Mouse (Mus musculus): ENCODE data around the gene Kdm2a. TPM values are rescaled to one million over a fixed set of nuclear protein-coding genes. Genes with fewer than 3 reads are reported as not detected.
A peak's percentile ranks its signal among the peaks of the same experiment; 100 is the strongest.

The Kdm2a gene
- polyA plus RNA-seq, 1 experiment from 2014 or later, result 42.1 TPM

DNA sequence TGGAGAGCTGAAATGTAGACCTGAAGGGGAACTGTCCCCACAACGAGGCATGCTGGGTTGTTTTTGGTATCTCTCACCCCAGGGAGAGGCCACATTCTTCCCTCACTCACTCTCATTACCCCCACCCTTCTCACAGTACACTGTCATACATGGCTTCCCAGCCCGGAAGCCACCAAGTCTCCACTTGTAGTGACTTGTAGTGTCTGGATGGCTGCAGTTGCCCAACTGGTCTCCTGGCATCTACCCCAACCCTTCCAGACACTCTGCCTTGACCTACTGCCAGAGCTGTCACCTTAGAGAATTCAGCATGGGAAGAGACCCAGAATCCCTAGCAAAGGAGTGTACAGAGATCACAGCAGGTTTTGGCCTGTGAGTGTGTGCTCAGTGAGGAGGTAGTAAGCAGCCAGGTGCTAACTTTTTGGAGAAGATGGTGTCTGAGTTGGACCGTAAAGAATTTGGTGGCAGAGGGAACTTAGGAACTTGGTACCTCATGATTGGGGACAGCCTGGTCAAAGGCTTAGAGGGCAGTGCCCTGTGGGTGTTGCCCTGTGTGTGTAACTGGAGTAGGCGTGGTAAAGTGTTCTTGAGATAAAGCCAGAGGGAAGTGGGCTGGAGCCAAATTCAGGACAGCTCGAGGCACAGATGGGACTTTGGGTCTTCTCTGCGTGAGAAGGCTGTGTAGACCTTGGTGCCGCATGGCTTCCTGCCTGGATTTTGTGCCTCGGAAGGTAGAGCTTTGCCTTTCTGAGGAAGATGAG is 22.2 kb upstream of the Kdm2a start:
- ATAC-seq, result no peak
- no peaks in the 10 kb centered on the region for H3K36me3 ChIP-seq (ENCODE audit: control insufficient read depth, insufficient read depth)
- no peaks in the 10 kb centered on the region for H3K9me3 ChIP-seq (ENCODE audit: control insufficient read depth, low read length)

DNA sequence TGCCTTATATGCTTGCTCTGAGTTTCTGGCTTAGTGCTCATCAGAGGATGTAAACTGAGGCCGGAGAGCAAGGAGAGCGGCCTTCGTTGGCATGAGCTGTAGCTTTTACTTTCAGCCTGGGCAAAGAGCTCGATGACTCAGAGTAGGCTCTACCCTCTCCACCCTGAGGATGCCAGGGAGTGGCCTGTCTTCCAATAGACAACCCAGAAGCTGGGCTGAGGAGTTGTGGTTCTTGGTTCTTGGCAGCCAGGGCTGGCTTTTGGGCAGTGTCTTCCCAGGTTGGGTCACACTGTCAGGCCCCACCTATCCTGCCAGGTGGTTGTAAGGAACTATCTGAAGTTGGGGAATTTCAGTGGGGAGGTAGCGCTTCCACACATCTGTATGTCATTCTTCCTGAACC is 21.6 kb upstream of the Kdm2a start:
- no peaks in the 10 kb centered on the region for H3K4me1 ChIP-seq (replicated peaks; ENCODE audit: control insufficient read depth, insufficient read depth, low read length)
- ATAC-seq, result no peak
- WGBS, result 96% methylated on average over 5 of the region's 5 CpGs
- no peak overlapping the region for H3K4me2 ChIP-seq (ENCODE audit: low read length)
- H3K36me3 ChIP-seq (ENCODE audit: control insufficient read depth, insufficient read depth), result no peaks in the 10 kb centered on the region
- H3K9ac ChIP-seq (replicated peaks; ENCODE audit: low read depth, low read length), result no peak overlapping the region
- H3K27ac ChIP-seq (ENCODE audit: low read length), result no peak overlapping the region
- H3K9me3 ChIP-seq (ENCODE audit: control insufficient read depth, low read length), result no peaks in the 10 kb centered on the region
- no peaks in the 10 kb centered on the region for H3K27me3 ChIP-seq (replicated peaks; ENCODE audit: control insufficient read depth, insufficient read depth, low read length)
- H3K4me3 ChIP-seq (replicated peaks; ENCODE audit: low read length), result no peak overlapping the region

More for the DNA sequence above, 22.2 kb upstream of the Kdm2a start:
- no peak overlapping the region for H3K4me2 ChIP-seq (ENCODE audit: low read length)
- H3K4me1 ChIP-seq (replicated peaks; ENCODE audit: control insufficient read depth, insufficient read depth, low read length), result no peaks in the 10 kb centered on the region
- 92% methylated on average over 8 of the region's 8 CpGs for WGBS
- H3K27ac ChIP-seq (ENCODE audit: low read length), result no peak overlapping the region
- no peak overlapping the region for H3K9ac ChIP-seq (replicated peaks; ENCODE audit: low read depth, low read length)
- H3K4me3 ChIP-seq (replicated peaks; ENCODE audit: low read length), result no peak overlapping the region
- no peaks in the 10 kb centered on the region for H3K27me3 ChIP-seq (replicated peaks; ENCODE audit: control insufficient read depth, insufficient read depth, low read length)

DNA sequence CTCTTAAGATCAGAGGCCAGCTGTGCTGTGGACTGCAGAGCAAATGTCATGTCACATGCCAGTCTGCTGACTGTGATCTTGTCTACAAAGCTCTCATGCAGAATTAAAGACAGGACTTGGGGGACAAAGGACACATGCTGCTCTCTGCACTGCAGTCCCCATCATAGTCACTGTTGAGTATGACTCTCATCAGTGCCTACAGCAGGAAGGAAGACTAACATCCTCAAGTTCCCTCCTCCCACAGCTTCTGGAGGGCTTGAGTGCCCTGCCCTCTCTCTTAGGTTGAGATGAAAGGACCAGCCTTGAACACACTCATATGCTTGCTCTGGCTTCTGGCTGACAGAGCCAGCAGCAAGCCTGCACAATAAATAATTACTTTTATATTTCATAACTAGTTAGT is 19.6 kb upstream of the Kdm2a start:
- Histone ChIP-seq H3K27ac (ENCODE audit: low read length) (no peak overlapping the region), H3K4me1 (replicated peaks; ENCODE audit: control insufficient read depth, insufficient read depth, low read length) (no peaks in the 10 kb centered on the region), H3K36me3 (ENCODE audit: control insufficient read depth, insufficient read depth) (no peaks in the 10 kb centered on the region), H3K9me3 (ENCODE audit: control insufficient read depth, low read length) (no peaks in the 10 kb centered on the region), H3K4me3 (replicated peaks; ENCODE audit: low read length) (no peak overlapping the region), H3K4me2 (ENCODE audit: low read length) (no peak overlapping the region), H3K9ac (replicated peaks; ENCODE audit: low read depth, low read length) (no peak overlapping the region), H3K27me3 (replicated peaks; ENCODE audit: control insufficient read depth, insufficient read depth, low read length) (no peaks in the 10 kb centered on the region)
- no peak for ATAC-seq

GRCm38 (mm10) chr19:4417183-4417582 is 19.1 kb upstream of the Kdm2a start:
- Histone ChIP-seq H3K4me3 (replicated peaks; ENCODE audit: low read length) (no peak overlapping the region), H3K9me3 (ENCODE audit: control insufficient read depth, low read length) (no peaks in the 10 kb centered on the region), H3K27ac (ENCODE audit: low read length) (no peak overlapping the region), H3K4me1 (replicated peaks; ENCODE audit: control insufficient read depth, insufficient read depth, low read length) (no peaks in the 10 kb centered on the region), H3K4me2 (ENCODE audit: low read length) (no peak overlapping the region), H3K27me3 (replicated peaks; ENCODE audit: control insufficient read depth, insufficient read depth, low read length) (no peaks in the 10 kb centered on the region), H3K36me3 (ENCODE audit: control insufficient read depth, insufficient read depth) (no peaks in the 10 kb centered on the region), H3K9ac (replicated peaks; ENCODE audit: low read depth, low read length) (no peak overlapping the region)
- WGBS, result 0% methylated on average over 1 of the region's 1 CpGs
- ATAC-seq, result no peak

DNA sequence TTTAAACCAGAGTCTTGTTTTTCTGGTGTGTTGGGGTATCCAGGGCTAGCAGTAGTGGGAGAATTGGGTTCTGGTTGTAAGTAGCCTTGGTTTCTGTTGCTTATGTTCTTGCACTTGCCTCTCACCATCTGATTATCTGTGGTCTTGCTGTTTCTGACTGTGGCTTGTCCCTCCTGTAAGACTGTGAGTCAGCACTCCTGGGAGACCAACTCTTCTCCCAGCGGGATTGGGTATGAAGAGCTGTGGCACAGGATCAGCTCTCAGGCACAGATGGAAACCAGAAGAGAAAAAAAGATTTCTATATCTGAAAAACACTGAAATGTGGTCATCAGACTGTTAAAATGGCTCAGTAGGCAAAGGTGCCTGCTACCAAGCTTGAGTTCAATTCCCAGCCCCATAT is 16.5 kb upstream of the Kdm2a start:
- Histone ChIP-seq H3K36me3 (ENCODE audit: control insufficient read depth, insufficient read depth) (no peaks in the 10 kb centered on the region), H3K9ac (replicated peaks; ENCODE audit: low read depth, low read length) (no peak overlapping the region), H3K4me3 (replicated peaks; ENCODE audit: low read length) (no peak overlapping the region), H3K4me1 (replicated peaks; ENCODE audit: control insufficient read depth, insufficient read depth, low read length) (no peaks in the 10 kb centered on the region), H3K4me2 (ENCODE audit: low read length) (no peak overlapping the region), H3K27me3 (replicated peaks; ENCODE audit: control insufficient read depth, insufficient read depth, low read length) (no peaks in the 10 kb centered on the region), H3K27ac (ENCODE audit: low read length) (no peak overlapping the region), H3K9me3 (ENCODE audit: control insufficient read depth, low read length) (no peaks in the 10 kb centered on the region)
- 78% methylated on average over 1 of the region's 1 CpGs for WGBS
- no peak for ATAC-seq

- no peaks in the 10 kb centered on the region for H3K4me1 ChIP-seq (replicated peaks; ENCODE audit: control insufficient read depth, insufficient read depth, low read length)
- WGBS, result 78% methylated on average over 2 of the region's 2 CpGs
- no peaks in the 10 kb centered on the region for H3K9me3 ChIP-seq (ENCODE audit: control insufficient read depth, low read length)
- no peak overlapping the region for H3K4me2 ChIP-seq (ENCODE audit: low read length)
- no peak for ATAC-seq
- H3K27ac ChIP-seq (ENCODE audit: low read length), result no peak overlapping the region
- no peaks in the 10 kb centered on the region for H3K36me3 ChIP-seq (ENCODE audit: control insufficient read depth, insufficient read depth)
- H3K27me3 ChIP-seq (replicated peaks; ENCODE audit: control insufficient read depth, insufficient read depth, low read length), result no peaks in the 10 kb centered on the region
- no peak overlapping the region for H3K9ac ChIP-seq (replicated peaks; ENCODE audit: low read depth, low read length)
- H3K4me3 ChIP-seq (replicated peaks; ENCODE audit: low read length), result no peak overlapping the region
Observed at GRCm38 (mm10) chr19:4409062-4409461, 11.0 kb upstream of the Kdm2a start.

DNA sequence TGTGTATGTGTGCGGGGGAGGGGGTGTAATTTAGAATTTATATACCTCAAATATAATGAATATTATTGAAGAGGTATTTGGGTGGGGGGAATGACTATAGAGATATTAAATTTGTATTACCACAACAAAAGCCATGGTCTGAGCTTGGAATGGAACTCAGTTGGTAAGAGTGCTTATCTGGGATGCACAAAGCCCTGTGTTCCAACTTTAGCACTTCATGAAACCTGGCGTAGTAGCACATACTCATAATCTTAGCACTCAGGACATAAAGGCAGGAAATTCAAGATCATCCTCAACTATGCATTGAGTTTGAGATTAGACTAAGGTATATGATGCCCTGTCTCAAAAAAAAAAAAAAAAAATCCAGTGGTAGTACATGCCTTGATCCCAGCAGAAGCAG is 6.8 kb upstream of the Kdm2a start:
- no peak for ATAC-seq
- no peak overlapping the region for H3K4me2 ChIP-seq (ENCODE audit: low read length)
- no peak overlapping the region for H3K9ac ChIP-seq (replicated peaks; ENCODE audit: low read depth, low read length)
- H3K4me1 ChIP-seq (replicated peaks; ENCODE audit: control insufficient read depth, insufficient read depth, low read length), result no peaks in the 10 kb centered on the region
- no peaks in the 10 kb centered on the region for H3K9me3 ChIP-seq (ENCODE audit: control insufficient read depth, low read length)
- no peaks in the 10 kb centered on the region for H3K27me3 ChIP-seq (replicated peaks; ENCODE audit: control insufficient read depth, insufficient read depth, low read length)
- H3K36me3 ChIP-seq (ENCODE audit: control insufficient read depth, insufficient read depth), result no peaks in the 10 kb centered on the region
- 91% methylated on average over 2 of the region's 2 CpGs for WGBS
- no peak overlapping the region for H3K4me3 ChIP-seq (replicated peaks; ENCODE audit: low read length)
- H3K27ac ChIP-seq (ENCODE audit: low read length), result no peak overlapping the region

- no peak overlapping the region for H3K4me3 ChIP-seq (replicated peaks; ENCODE audit: low read length)
- 70% methylated on average over 4 of the region's 4 CpGs for WGBS
- H3K36me3 ChIP-seq (ENCODE audit: control insufficient read depth, insufficient read depth), result no peaks in the 10 kb centered on the region
- no peak overlapping the region for H3K27ac ChIP-seq (ENCODE audit: low read length)
- no peak overlapping the region for H3K9ac ChIP-seq (replicated peaks; ENCODE audit: low read depth, low read length)
- H3K4me2 ChIP-seq (ENCODE audit: low read length), result no peak overlapping the region
- no peaks in the 10 kb centered on the region for H3K27me3 ChIP-seq (replicated peaks; ENCODE audit: control insufficient read depth, insufficient read depth, low read length)
- no peaks in the 10 kb centered on the region for H3K9me3 ChIP-seq (ENCODE audit: control insufficient read depth, low read length)
- peaks cover 18% of the 10 kb centered on the region for H3K4me1 ChIP-seq (replicated peaks; ENCODE audit: control insufficient read depth, insufficient read depth, low read length)
- ATAC-seq, result no peak
Observed at GRCm38 (mm10) chr19:4398959-4399358, 874 bp upstream of the Kdm2a start.

DNA sequence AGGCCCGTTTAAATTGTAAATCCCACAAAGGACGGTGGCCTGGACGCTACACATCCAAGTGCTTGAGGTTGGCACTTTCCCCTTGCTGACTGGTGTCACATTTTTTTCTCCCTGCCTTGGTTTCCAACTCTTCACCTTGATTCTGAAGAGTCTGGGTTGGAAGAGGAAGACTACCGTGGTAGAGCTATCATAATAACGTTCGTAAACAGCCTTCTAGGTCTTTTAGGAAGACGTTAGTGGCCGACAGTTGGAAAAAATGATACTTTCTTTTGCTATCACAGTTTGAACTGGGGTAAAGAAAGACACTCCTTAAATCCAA is 504 bp upstream of the Kdm2a start:
- Histone ChIP-seq H3K9ac (replicated peaks; ENCODE audit: low read depth, low read length) (peak overlapping the region; percentile 83), H3K4me2 (ENCODE audit: low read length) (peak overlapping the region; percentile 88), H3K27ac (ENCODE audit: low read length) (no peak overlapping the region; the same call in 1 of the 2 replicates), H3K4me1 (replicated peaks; ENCODE audit: control insufficient read depth, insufficient read depth, low read length) (peaks cover 20% of the 10 kb centered on the region), H3K27me3 (replicated peaks; ENCODE audit: control insufficient read depth, insufficient read depth, low read length) (no peaks in the 10 kb centered on the region), H3K4me3 (replicated peaks; ENCODE audit: low read length) (peak overlapping the region; percentile 65), H3K36me3 (ENCODE audit: control insufficient read depth, insufficient read depth) (no peaks in the 10 kb centered on the region), H3K9me3 (ENCODE audit: control insufficient read depth, low read length) (no peaks in the 10 kb centered on the region)
- WGBS, result 32% methylated on average over 8 of the region's 8 CpGs
- ATAC-seq, result no peak
